Mouse (Mus musculus): ENCODE measurements at regions not wholly inside any gene's neighbourhood (a gene's known extent, or its start where the extent isn't known, plus 50 kb on each side); places are given as distances from the start of the nearest gene placed in this dataset.

GRCm38 (mm10) chr11:110815206-110815605 is 152.6 kb upstream of the Kcnj16 start:
- TF ChIP-seq CTCF (IDR thresholded peaks at IDR 0.05; ENCODE audit: low read depth) (no peak), EP300 (IDR thresholded peaks at IDR 0.05; ENCODE audit: low read depth) (no peak)

Measured in liver, postnatal 0 days (tissue).